Mouse (Mus musculus): ENCODE measurements around the gene Kcnk7. TPM values are rescaled to one million over a fixed set of nuclear protein-coding genes. Genes with fewer than 3 reads are reported as not detected.

The Kcnk7 gene
- polyA plus RNA-seq, 1 experiment from 2014 or later, result 1.7 TPM

DNA sequence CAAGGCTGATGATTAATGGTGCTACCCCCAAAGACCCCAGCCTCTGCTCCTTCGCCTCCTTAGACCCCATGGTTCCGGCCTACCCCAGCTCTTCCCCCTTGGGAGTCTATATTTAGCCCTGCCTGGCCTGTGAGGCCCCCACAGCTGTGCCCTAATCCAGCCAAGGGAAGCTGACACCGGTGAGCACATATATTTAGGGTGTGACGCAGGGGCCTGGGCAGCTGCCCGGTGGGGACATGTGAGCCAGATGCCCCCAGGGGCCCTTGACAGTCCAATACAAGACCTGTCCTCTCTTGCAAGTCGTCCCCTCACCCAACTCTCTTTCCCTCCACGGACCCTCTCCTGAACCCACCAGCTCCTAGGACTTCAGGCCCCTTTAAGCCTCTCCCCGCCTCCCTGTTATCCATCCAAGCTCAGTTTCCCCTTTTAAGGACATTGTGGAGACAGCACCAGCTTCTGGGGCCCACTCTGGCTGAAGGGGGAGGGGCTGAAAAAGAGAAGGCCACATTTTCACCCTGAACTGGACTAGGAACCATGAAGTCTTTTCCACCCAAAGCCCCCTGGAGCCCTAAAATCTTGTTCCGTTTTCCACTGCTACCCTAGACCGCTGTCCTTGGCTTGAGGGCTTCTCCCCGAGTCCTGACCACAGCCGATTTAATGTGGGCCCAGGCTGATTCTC is 21.0 kb downstream of the Kcnk7 start:
- H3K4me1 ChIP-seq (ENCODE audit: control insufficient read depth, insufficient read depth, low read length), result peaks cover 30% of the 10 kb centered on the region
- peak overlapping the region; percentile 58 for H3K9ac ChIP-seq (ENCODE audit: low read depth, low read length)
- peaks cover 51% of the 10 kb centered on the region for H3K36me3 ChIP-seq (ENCODE audit: control insufficient read depth, insufficient read depth, low read length)
- peak overlapping the region; percentile 42 for H3K4me3 ChIP-seq (ENCODE audit: low read depth, low read length)
- H3K27me3 ChIP-seq (replicated peaks; ENCODE audit: control insufficient read depth, insufficient read depth, low read length), result no peaks in the 10 kb centered on the region
- WGBS, result 60% methylated on average over 12 of the region's 12 CpGs
- no peaks in the 10 kb centered on the region for H3K9me3 ChIP-seq (ENCODE audit: control insufficient read depth, low read length)
- peak overlapping the region; percentile 77 for H3K27ac ChIP-seq (replicated peaks; ENCODE audit: low read depth, low read length)
- DNase-seq (ENCODE audit: low spot score) (peak; percentile 77), ATAC-seq (ENCODE audit: low read depth) (peak; percentile 44)
- H3K4me2 ChIP-seq (ENCODE audit: low read depth, low read length), result peak overlapping the region; percentile 98

DNA sequence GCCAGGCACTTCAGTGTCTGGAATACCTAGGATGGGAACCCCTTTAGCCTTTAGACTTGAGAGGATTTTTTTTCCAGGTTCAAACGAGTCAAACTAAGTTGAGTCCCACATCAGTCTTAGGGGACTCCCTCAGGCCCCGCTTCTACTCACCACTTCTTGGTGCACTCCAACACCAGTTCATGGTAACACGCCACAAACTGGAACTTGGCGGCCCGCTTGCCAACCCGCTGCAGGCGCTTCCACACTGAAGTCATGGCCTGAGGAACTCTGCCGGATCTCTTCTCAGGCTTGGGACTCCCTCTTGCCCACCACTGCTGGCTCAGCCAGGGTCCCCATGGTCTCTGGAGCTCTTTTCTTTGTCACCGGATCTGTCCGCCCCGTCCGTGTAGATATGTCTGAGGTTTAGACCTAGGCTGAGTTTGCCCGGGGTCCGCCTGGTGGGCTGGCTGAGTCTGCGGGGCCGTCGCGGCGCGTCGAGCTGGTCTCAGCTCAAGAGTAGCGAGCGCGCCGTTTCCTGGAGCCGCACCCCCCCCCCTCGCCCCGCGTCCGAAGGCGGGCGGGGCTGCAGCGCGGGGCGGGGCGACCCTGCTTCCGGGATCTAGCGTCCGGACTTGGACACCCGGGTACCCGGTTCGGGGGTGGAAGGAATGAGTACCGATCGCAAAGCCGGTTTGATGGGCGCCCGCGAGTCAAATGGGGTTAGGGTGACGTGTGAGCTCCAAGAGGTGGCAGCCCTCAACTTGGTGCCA is 21.8 kb downstream of the Kcnk7 start, which contains the start of gene Ehbp1l1:
TSS of gene Ehbp1l1 (minus strand) at position 551 of the 749 bp plus-strand sequence.
- Histone ChIP-seq H3K27ac (replicated peaks; ENCODE audit: low read depth, low read length) (peak within 1 kb of the TSS; percentile 92), H3K4me2 (ENCODE audit: low read depth, low read length) (peak within 1 kb of the TSS; percentile 98), H3K36me3 (ENCODE audit: control insufficient read depth, insufficient read depth, low read length) (peaks cover 47% of the 10 kb centered on the region), H3K9me3 (ENCODE audit: control insufficient read depth, low read length) (no peaks in the 10 kb centered on the region), H3K4me1 (ENCODE audit: control insufficient read depth, insufficient read depth, low read length) (peaks cover 33% of the 10 kb centered on the region), H3K4me3 (ENCODE audit: low read depth, low read length) (peak within 1 kb of the TSS; percentile 98), H3K9ac (ENCODE audit: low read depth, low read length) (peak within 1 kb of the TSS; percentile 99), H3K27me3 (replicated peaks; ENCODE audit: control insufficient read depth, insufficient read depth, low read length) (no peaks in the 10 kb centered on the region)
- ATAC-seq (ENCODE audit: low read depth) (no peak; the same call in 1 of the 2 replicates), DNase-seq (ENCODE audit: low spot score) (peak; percentile 67)
- 10% methylated on average over 42 of the region's 49 CpGs for WGBS

DNA sequence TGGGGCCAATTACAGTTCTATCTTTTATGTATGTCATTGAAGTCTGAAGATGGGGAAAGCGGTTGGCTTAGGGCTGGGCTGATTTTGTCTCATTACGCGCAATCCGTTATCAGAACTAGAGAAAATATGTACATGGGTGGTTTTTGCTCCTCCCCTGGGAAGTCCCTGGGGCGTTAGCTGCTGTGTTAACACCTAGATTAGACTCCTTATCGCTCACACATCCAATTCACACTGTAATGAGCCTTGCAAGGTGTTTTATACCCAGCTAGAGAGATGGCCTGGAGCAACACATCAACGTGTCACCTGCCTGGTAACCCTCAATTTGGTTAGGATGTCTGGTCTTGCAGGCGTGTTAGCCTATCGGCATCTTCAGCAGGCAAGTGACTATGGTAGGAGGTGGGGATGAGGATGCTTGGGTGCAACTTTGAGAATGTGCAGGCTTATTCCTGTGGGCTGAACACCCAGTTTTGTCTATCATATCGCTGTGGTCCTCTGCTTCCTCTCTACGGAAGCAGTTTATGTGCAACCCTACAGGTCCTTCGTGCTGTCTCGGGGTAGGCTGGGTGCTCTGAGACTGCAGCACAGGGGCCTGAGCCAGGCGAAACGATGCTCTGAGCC is 22.9 kb downstream of the Kcnk7 start:
- Histone ChIP-seq H3K36me3 (ENCODE audit: control insufficient read depth, insufficient read depth, low read length) (peaks cover 36% of the 10 kb centered on the region; the same call in 1 of the 2 replicates), H3K4me1 (ENCODE audit: control insufficient read depth, insufficient read depth, low read length) (peaks cover 38% of the 10 kb centered on the region), H3K9ac (ENCODE audit: low read depth, low read length) (peak overlapping the region; percentile 99), H3K27ac (replicated peaks; ENCODE audit: low read depth, low read length) (peak overlapping the region; percentile 92), H3K27me3 (replicated peaks; ENCODE audit: control insufficient read depth, insufficient read depth, low read length) (no peaks in the 10 kb centered on the region), H3K9me3 (ENCODE audit: control insufficient read depth, low read length) (no peaks in the 10 kb centered on the region), H3K4me2 (ENCODE audit: low read depth, low read length) (peak overlapping the region; percentile 98), H3K4me3 (ENCODE audit: low read depth, low read length) (peak overlapping the region; percentile 98)
- DNase-seq (ENCODE audit: low spot score) (no peak), ATAC-seq (ENCODE audit: low read depth) (no peak)
- WGBS, result 72% methylated on average over 15 of the region's 15 CpGs

DNA sequence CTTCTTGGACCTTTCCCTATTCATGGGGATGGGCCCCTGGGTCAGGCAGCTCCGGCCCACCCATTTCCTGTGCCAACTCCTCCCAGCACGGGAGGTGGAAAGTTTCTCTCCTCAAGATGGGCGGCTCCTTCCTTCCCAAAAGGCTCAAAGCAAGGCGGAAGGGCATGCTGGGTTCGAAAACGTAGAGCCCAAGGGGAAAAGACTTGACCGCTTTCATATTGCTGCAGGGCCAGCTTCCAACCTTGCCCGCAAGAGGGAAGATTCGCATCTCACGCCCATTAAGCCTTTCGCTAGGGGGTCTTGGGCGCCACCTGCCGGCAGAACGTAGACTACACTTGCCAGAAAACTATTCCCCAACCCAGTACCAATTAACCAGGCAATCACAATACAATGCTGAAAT is 23.5 kb downstream of the Kcnk7 start:
- ATAC-seq (ENCODE audit: low read depth) (no peak; the same call in 1 of the 2 replicates), DNase-seq (ENCODE audit: low spot score) (peak; percentile 86)
- Histone ChIP-seq H3K4me1 (ENCODE audit: control insufficient read depth, insufficient read depth, low read length) (peaks cover 38% of the 10 kb centered on the region), H3K36me3 (ENCODE audit: control insufficient read depth, insufficient read depth, low read length) (peaks cover 29% of the 10 kb centered on the region; the same call in 1 of the 2 replicates), H3K4me2 (ENCODE audit: low read depth, low read length) (peak overlapping the region; percentile 98), H3K4me3 (ENCODE audit: low read depth, low read length) (peak overlapping the region; percentile 98), H3K9me3 (ENCODE audit: control insufficient read depth, low read length) (no peaks in the 10 kb centered on the region), H3K27ac (replicated peaks; ENCODE audit: low read depth, low read length) (peak overlapping the region; percentile 92), H3K9ac (ENCODE audit: low read depth, low read length) (peak overlapping the region; percentile 99), H3K27me3 (replicated peaks; ENCODE audit: control insufficient read depth, insufficient read depth, low read length) (no peaks in the 10 kb centered on the region)
- 3% methylated on average over 14 of the region's 14 CpGs for WGBS

DNA sequence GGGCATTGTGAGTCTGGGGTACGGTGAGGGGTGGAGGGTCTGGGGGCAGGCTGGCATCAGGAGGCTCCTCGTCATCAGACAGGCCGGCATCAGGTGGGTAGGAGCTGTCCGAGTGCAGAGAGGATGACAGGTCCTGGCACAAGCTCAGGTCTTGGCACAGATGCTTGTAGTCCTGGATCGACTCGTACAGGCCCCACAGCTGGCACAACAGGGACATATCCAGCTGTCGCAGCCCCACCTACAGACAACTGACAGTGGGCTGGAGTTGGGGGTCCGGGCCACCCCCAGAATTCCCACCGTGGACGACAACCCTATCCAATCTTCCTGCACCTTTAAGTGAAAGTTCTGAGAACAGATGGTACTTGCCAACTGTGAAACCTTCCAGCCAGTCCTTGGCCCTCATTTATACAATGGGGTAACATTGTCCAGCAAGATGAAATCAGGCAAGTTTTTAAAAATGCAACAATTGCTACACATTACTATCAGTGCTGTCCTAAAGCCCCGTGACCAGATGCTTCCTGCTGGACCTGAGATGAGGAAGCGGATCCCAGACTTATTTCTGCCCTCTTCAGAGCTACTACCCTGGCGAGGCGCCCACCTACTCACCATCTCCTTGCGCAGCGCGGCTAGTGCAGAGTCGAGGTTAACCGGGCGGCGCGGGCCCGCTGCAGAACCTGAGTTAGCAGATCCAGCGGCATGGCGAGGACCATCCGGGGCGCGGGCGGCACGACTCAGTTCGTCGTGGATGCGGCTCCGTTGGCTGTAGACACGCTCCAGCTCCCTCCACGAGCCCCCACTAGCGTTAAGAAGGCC is 24.7 kb downstream of the Kcnk7 start:
- H3K4me1 ChIP-seq (ENCODE audit: control insufficient read depth, insufficient read depth, low read length), result peaks cover 38% of the 10 kb centered on the region
- no peak for DNase-seq (ENCODE audit: low spot score)

DNA sequence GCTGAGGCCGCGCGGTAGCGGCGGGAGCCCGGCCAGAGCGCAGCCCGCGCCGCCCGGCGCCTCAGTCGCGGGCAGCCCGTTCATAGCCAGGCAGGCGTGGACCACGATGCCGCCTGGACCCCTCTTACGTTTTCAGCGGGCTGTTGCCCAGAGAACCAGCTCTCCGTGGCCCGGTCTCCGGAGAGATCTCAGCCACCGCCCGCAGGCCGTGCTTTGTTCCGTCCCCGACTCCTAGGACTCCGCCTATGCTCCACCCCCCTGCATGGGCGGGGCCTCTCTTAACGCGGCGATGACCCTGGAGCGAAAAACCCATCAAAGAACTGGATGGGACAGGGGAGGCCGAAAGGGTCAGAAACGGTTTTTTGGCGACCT is 25.3 kb downstream of the Kcnk7 start, which contains the start of gene Fam89b:
TSS of gene Fam89b (minus strand) at position 210 of the 372 bp plus-strand sequence.
- no peaks in the 10 kb centered on the region for H3K27me3 ChIP-seq (replicated peaks; ENCODE audit: control insufficient read depth, insufficient read depth, low read length)
- peak within 1 kb of the TSS; percentile 99 for H3K9ac ChIP-seq (ENCODE audit: low read depth, low read length)
- ATAC-seq (ENCODE audit: low read depth), result peak; percentile 84
- H3K4me1 ChIP-seq (ENCODE audit: control insufficient read depth, insufficient read depth, low read length), result peaks cover 38% of the 10 kb centered on the region
- H3K4me2 ChIP-seq (ENCODE audit: low read depth, low read length), result peak within 1 kb of the TSS; percentile 98
- WGBS, result 0% methylated on average over 31 of the region's 37 CpGs
- H3K36me3 ChIP-seq (ENCODE audit: control insufficient read depth, insufficient read depth, low read length), result peaks cover 17% of the 10 kb centered on the region; the same call in 1 of the 2 replicates
- peak within 1 kb of the TSS; percentile 98 for H3K4me3 ChIP-seq (ENCODE audit: low read depth, low read length)
- H3K27ac ChIP-seq (replicated peaks; ENCODE audit: low read depth, low read length), result peak within 1 kb of the TSS; percentile 92
- DNase-seq (ENCODE audit: low spot score), result peak; percentile 94
- H3K9me3 ChIP-seq (ENCODE audit: control insufficient read depth, low read length), result no peaks in the 10 kb centered on the region

More for the DNA sequence above, 24.7 kb downstream of the Kcnk7 start:
- peaks cover 20% of the 10 kb centered on the region; the same call in 1 of the 2 replicates for H3K36me3 ChIP-seq (ENCODE audit: control insufficient read depth, insufficient read depth, low read length)
- H3K9ac ChIP-seq (ENCODE audit: low read depth, low read length), result peak overlapping the region; percentile 99
- H3K4me2 ChIP-seq (ENCODE audit: low read depth, low read length), result peak overlapping the region; percentile 98
- peak; percentile 15 for ATAC-seq (ENCODE audit: low read depth)
- no peaks in the 10 kb centered on the region for H3K9me3 ChIP-seq (ENCODE audit: control insufficient read depth, low read length)
- H3K4me3 ChIP-seq (ENCODE audit: low read depth, low read length), result peak overlapping the region; percentile 98
- peak overlapping the region; percentile 92 for H3K27ac ChIP-seq (replicated peaks; ENCODE audit: low read depth, low read length)
- 13% methylated on average over 24 of the region's 37 CpGs for WGBS
- H3K27me3 ChIP-seq (replicated peaks; ENCODE audit: control insufficient read depth, insufficient read depth, low read length), result no peaks in the 10 kb centered on the region

DNA sequence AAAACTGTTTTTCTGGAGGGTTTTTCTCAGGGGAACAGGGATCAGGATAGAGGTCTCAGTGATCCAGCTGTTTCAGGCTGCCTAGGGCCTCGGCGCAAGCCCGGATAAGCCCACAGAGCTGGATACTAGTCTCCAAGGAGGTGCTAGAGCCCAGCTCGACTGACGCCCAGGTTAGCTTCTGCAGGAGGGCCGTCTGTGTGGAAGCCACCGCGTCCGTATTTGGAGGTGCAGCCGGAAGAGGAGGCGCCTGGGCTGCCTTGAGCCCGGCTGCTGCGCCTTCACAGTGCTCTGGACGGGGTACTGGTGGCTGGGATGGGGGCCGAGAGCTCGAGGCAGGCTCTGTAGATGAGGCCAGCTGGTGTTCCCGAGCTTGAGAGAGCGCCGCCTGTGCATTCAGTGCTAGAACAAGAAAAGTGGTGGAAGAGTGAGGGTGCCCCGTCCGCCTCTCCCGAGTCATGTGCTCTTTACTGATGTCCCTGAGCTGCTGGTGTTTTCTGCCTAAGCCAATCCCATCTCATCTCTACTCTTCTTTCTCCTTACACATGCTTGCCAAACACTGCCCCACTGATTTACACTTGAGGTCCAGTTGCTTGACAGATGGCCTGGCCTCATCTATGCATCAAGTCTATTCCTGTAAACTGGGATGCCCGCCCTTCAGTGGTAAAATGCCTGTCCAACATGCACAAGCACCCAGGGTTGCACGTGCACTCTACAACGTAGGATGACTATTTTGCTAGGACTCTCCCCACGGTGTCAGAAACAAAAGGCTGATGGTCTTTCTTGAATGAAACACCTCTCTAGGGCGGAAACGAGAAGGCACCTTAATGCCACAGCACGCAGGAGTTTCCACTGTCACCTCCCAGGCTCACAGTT is 26.4 kb downstream of the Kcnk7 start:
- peaks cover 34% of the 10 kb centered on the region for H3K4me1 ChIP-seq (ENCODE audit: control insufficient read depth, insufficient read depth, low read length)
- peak overlapping the region; percentile 98 for H3K4me2 ChIP-seq (ENCODE audit: low read depth, low read length)
- no peak for DNase-seq (ENCODE audit: low spot score)
- H3K27me3 ChIP-seq (replicated peaks; ENCODE audit: control insufficient read depth, insufficient read depth, low read length), result no peaks in the 10 kb centered on the region
- no peak for ATAC-seq (ENCODE audit: low read depth)
- H3K36me3 ChIP-seq (ENCODE audit: control insufficient read depth, insufficient read depth, low read length), result peaks cover 11% of the 10 kb centered on the region; the same call in 1 of the 2 replicates
- peak overlapping the region; percentile 73 for H3K9ac ChIP-seq (ENCODE audit: low read depth, low read length)
- WGBS, result 72% methylated on average over 29 of the region's 29 CpGs
- no peak overlapping the region for H3K27ac ChIP-seq (replicated peaks; ENCODE audit: low read depth, low read length)
- H3K9me3 ChIP-seq (ENCODE audit: control insufficient read depth, low read length), result no peaks in the 10 kb centered on the region
- H3K4me3 ChIP-seq (ENCODE audit: low read depth, low read length), result peak overlapping the region; percentile 98

All from embryonic facial prominence, embryonic 14.5 days (tissue).